Mouse (Mus musculus) adrenal gland, postnatal 10 days (tissue): ENCODE data around the gene Slc12a4. TPM values are rescaled to one million over a fixed set of nuclear protein-coding genes. Genes with fewer than 3 reads are reported as not detected.

Experiments
- DNase-seq: peaks from one replicate; pipeline ENCODE4 v3.0.0; 2021; ENCODE audit warnings: mixed read lengths
- total RNA-seq, 2 experiments: library from RNA; stranded (reverse); gene quantifications; 2 replicates each; pipeline ENCODE4 v1.2.3; 2021

The Slc12a4 gene
- total RNA-seq, 2 experiments from 2014 or later, result 30.5 to 33.7 TPM

DNA sequence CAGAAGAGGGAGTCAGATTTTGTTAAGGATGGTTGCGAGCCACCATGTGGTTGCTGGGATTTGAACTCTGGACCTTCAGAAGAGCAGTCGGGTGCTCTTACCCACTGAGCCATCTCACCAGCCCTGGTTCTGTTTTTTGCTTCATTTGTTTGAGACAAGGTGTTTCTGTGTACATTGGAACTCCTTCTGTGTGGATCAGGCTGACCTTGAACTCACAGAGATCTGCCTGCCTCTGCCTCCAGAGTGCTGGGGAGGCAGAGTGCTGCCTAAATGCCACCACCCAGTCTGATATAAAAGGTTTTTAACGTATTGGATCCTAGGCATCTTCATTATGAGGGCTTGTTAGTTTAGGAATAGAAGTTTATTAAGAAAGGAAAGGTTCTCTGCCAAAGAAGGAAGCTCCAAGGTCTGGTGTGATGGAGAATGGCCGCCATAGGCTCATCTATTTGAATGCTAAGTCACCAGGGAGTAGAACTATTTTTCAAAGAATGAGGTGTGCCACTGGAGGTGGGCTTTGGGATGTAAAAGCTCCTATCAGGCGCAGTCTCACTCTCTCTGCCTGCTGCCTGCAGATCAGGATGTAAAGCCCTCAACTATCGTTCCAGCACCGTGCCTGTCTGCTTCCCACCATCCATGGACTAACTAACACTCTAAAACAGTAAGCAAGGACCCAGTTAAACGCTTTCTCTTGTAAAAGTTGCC, 5.3 kb upstream of the Slc12a4 start:
- DNase-seq, result no peak

DNA sequence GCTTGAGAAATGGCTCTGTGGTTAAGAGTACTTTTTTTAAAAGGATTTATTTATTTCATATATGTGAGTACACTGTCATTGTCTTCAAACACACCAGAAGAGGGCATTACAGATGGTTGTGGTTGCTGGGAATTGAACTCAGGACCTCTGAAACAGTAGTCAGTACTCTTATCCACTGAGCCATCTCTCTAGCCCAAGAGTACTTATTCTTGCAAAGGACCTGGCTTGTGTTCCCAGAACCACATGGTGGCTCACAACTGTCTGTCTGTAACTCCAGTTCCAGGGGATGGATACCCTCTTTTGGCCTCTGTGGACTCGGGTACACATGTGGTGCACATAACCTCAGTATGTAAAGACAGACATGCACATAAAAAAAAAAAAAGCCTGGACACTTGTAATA, 3.5 kb upstream of the Slc12a4 start:
- DNase-seq, result no peak

DNA sequence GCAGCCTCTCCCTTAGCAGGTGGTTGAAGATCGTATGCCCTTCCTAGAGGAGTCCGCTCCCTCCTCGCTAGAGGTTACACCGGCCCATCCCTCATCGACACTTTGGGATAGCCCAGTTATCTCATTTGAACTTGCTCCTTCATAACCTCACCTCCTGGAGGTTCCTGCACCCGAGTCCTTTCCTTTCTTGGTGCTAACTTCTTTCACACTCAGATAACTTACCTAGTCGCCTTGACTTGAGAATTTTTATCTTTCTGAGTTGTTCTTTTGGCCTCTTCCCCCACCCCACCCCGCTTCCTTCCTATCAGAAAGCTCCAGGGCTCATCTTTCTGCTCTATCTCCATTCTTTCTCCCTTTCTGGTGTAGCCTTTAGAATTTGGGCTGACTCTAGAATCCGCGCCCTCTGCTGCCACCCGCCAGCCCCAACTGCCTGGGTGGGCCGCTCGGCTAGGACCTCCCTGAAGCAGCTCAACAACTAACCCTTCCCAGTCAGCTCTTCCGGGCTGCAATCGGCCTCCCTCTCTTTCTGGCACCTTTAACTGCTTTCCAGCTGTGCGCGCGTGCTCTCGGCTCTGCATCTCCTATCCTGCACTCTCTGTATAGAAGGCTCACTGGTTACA, 905 bp upstream of the Slc12a4 start:
- DNase-seq, result peak; percentile 42

DNA sequence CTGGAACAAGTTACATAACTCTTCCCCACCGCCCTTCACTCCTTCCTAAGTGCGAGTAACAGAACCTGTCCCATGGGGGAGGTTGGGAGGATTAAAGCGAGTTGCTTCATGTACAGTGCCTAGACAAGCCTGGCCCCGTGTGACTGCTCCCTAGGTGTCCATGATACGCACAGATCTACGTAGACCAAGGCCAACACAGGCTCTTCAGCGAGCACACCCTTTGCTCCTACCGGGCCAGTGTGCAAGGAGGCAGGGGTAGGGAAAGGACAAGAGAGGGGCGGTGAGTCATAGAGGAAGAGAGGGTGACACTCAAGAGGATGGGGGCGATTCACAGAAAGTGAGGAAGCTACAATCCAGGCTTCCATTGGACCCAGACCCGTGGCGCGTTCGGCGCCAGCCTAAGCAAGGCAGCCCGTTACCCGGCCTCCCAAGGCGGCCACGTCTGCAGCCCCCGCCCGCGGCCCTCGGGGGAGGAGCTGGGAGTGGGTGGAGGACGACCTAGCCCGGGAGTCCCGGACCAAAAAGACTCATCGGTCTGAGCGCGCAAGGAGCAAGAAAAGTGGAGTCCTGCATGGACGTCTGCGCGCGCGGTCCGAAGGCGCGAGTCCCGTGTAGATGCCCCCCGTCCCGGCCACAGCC, 512 bp downstream of the Slc12a4 start:
- DNase-seq, result peak; percentile 74

DNA sequence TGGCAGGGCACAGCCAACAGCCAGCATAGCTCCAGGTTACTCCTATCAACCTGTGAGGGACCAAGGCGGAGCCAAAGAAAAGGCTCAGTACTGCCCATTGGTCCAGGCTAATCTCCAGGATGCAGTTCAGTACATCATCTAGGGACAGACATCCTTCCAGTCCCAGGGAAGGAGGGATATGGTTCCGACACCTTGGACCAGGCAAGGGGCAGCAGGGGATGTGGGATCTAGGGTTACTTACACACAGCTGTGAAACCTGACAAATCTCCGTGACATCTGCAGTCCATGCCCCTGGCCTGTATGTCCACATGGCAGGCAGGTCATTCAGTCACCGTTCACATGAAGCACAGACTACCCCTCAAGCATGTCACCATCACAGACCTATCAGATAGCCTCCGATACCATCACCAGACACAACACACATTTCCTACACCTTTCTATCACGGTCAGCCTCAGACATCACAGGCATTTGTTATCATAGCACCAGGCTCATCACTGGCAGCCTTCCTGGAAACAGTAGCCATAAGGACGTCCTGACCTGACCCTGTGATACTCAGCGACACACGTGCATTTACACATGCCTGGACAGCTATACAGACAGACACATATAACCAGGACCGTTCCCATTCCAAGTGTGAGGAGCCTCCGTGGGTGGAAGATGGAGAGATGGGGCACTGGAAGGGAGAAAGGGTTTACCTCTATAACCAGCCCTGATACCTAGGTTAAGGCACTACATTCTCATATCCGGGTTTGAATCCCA, 1.2 kb downstream of the Slc12a4 start:
- DNase-seq, result no peak

DNA sequence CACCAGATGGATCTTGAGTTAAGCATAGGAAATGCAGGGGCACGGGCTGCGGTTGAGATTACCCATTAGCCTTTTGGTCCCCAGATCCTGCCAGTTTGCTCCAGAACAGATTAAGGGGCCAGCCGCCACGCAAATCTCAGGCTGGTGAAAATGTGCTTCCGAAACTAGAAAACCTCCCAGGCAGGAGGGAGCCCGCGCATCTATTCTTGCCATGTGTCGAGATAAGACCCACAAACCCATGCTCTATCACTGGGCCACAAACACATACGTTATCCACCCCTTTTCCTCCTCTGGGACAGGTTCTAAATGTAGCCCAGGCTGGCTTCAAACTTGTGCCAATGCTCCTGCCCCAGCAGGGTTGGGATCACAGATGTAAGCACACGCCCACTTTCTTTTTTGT, 4.4 kb downstream of the Slc12a4 start:
- DNase-seq, result no peak

DNA sequence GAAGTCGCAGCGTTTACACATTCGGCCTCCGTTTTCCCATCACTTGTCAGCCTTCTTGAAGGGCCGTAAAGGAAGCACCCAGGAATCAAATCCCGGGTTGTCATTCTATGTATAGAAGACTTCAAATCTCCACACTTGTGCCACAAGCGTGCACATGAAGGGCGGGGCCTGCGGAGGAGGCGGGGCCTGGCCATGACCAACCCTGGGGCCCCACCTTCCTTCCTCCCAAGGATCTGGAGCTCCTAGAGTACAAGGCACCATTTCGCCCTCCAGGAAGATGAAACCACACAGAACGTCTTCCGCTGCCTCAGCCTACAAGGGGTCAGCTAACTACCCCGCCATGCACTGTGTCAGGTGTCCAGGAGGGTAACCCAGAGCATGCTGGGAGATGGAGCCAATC, 4.8 kb downstream of the Slc12a4 start:
- DNase-seq, result no peak

DNA sequence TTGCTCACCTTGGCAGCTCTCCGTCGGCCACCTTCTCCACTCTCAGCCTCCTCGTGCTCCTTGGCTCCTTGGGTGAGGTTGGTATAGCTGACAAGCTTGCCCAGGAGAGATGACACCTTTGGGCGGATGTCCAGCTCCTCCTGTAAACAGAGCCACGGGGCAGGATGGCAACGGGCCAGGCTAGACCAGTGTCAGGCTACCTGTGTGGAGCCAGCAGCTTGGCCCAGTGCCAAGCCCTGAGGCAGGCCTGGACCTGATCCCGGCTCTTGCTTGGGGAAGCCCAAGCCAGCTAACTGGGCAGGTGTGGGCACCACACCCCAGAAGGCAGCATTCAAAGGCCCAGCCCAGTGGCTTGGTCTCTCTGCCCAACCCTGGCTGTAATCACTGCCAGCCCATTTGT, 6.5 kb downstream of the Slc12a4 start:
- peak; percentile 59 for DNase-seq

DNA sequence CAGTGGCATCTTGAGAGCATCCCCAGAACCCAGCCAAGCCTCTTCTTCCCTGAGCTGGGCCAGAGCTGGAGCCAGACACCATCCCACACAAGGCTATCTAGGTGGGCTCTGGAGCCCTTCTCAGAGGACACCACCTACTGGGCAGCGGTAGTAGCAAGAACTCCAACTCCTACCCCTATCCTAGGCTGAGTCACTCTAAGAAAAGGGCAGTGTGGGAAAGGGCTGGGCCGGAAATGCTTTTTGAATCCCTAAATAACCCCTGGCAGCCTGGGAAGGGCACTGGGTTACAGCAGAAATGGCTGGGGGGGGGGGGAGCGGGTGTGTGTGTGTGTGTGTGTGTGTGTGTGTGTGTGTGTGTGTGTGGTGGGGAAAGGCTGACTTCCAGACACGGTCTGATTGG, 8.1 kb downstream of the Slc12a4 start:
- peak; percentile 56 for DNase-seq

DNA sequence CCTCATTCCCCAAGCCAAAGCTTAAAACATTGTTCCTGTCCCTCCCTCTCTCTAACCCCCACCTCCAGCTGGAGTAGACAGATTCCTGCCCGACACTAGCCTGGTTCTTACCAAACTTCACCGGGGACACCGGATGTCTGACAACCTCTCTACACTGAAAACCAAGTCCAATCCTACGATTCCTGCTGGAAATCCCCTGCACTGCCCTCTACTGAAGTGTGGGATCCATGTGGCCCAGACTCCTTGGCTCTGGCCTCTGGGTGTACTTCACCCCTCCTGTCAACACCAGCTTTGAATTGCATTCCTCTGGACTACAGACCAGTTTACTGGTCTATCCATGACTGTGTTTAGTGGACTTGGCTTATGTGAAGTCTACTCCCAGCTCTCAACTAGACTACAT, 9.3 kb downstream of the Slc12a4 start:
- no peak for DNase-seq

DNA sequence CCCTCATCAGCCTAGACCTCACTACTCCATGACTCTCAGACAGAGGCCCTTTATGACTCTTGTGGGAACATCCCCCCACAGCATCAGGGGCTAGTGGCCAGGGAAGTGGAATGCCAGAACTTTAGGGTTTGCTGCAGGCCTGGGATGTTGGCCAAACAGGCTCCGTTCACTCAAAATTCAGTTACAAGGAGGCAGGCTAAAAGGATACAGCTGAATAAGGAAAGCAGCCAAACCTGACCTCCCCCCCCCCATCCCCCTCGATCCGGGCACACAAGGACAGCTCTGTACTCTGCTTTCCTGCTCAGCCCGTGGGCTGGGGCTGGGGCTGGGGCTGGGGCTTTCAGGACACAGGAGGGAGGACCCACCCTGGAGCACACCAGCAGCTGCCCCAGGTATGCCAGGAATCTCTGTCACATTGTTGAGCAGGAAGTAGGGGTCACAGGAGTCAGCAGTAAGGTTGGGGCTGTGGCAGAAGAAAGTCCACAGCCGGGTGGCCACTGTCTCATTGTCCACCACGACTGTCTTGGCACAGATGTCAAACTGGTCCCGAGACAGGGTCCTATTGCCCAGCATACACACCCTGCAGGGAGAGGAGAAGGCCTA, 14.7 kb downstream of the Slc12a4 start:
- DNase-seq, result peak; percentile 32

DNA sequence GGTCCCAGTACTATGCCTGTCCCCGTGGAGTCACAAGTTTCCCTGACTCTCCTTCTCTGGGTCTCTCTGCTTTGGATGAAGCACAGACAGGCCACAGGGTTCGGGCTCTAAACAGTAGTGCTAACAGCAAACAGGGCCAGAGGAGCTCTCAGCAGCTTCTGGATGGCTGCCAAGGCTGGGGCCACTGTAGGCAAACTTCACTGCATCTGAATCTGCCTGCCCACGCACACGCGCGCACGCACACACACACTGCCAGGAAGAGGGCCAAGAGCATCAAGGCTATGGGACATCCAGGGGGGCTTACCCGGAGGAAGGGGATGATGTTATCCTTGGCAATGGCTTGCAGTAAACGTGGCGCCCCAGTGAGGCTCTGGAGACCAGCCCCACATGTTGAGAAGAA, 16.5 kb downstream of the Slc12a4 start:
- DNase-seq, result peak; percentile 76

DNA sequence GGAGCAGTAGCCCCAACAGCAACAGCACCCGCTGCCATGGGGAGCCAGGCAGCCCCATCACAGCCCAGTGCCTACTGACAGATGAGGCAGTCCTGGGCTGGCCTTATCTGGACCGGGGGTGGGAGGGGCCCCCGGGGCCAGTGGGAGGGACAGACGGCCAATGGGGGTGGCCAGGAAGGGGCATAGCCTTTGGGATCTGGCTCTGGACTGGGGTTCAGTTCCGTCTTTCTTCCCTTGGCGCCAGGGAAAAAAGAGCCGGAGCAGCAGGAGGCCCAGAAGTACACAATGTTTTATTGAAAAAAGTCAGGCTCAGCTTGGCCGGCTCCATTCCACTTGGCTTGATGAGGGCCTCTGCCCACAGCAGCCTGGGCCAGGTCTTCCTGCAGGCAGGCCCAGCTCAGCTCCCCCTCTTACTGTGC, 22.6 kb downstream of the Slc12a4 start, which contains the start of gene Lcat:
Lcat (minus strand) TSS at position 62 of the 419 bp plus-strand sequence.
- DNase-seq, result peak; percentile 43

DNA sequence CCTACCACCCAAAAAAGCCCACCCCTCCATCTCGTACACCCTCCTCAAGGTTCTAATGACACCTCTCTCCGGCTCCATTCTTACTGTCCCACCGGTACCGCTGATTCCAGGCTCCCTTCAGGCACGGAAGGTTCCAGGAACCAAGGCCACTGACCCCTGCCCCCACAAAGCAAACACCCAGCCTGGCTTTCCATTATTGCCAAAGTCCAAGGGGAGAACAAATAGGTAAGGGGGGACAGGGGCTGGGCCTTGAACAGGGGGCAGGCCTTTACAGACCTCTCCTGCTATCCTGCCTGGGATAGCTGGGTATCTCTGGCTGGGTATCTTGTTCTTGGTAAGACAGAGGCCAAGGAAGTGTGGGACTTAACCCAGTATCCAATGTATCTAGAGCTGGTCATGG, 23.4 kb downstream of the Slc12a4 start:
- no peak for DNase-seq

DNA sequence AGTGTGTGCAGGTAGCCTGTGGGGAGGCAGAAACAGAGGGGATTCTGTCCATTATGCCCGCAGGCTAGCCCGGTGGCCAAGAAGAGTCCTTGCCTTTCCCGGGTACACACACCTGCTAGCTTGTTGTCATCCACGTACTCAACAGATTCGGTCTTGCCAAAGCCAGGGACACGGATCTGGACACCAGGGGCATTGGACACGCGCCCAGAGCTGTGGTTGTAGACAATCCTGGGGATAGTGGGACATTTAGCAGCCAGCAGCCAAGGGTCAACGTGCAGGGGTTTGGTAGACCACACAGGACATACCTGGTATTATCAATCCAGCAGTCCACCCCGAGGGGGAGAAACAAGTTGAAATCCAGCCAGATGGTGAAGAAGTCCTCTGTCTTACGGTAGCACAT, 23.9 kb downstream of the Slc12a4 start:
- DNase-seq, result no peak

DNA sequence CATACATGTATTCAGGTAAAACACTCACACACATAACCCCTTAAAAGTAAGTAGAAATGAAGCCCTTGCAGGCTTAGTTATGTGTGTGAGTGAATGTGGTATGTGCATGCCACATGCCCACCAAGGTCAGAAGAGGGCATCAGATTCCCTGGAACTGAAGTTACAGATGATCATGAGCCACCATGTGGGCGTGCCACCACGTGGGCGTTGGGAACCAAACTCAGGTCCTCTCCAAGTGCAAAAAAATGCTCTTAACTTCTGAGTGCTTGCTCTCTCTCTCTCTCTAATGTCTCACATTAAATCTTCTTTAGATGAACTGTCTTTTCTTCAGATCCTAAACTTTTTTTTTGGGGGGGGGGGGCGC, 27.6 kb downstream of the Slc12a4 start, which contains the start of gene Psmb10:
Psmb10 (minus strand) TSS at position 139 of the 364 bp plus-strand sequence.
- DNase-seq, result peak; percentile 60

DNA sequence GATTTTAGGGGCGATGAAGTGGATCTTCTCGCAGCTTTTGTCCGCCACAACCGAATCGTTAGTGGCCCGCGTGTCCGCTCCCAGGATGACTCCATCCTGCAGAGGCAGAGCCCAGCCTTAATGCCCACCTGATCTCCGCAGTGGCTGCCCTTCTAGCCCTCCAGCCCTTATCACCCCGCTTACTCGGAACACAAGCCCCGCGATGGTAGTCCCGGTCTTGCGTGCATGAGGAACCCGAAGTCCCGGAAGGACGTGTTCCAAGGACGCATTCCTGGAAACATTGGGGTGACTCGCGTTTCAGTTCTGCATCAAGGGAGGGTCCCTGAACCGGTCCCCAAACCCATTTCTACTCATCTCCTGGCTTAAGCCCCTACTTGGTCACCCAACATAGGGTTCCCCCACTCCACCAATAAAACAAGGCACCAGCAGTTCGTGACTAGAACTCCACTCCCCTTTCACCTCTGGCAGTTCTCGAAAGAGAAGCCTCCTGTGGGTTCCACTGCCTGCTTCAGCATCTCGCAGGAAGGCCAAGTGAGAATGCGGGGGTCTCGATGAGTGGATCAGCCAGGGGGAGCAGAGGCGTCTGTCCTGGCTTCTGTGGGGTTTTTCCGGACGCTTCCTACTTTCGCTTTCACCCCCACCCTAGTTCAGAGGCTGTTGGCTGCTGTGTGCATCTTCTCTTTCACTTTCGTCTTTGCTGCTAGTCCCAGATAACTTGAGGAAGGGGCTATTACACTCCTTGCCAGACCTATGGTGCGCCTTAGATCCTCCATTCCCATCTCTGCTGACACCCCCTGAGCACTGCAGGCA, 28.2 kb downstream of the Slc12a4 start:
- peak; percentile 69 for DNase-seq

DNA sequence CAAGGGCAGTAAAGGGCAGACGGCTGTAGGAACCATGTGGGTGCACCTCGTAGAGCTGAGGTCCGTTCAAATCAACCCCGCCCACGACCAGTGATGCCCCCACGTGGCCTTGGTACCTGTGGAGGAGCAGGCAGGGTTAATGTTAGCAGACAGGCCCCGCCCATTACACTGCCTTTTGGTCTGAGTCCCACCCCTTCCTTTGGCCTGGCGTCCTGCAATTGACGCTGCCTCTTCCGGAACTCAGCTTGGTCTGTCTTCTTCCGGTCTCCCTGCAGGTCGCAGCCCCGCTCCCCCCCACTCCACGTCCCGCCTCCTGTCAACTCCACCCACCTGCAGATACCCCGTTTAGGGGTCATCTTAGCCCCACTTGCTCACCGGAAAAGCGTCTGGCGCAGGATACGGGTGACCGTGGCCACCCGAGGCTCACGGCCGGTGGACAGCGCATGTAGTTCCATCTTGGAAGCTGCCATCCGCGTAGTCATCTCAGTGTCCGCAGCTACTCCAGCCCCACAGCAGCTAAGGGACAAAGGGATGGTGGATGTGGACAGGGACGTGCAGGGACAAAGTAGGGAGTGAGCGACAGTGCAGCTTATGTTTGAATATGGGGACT, 28.9 kb downstream of the Slc12a4 start:
- DNase-seq, result peak; percentile 92

DNA sequence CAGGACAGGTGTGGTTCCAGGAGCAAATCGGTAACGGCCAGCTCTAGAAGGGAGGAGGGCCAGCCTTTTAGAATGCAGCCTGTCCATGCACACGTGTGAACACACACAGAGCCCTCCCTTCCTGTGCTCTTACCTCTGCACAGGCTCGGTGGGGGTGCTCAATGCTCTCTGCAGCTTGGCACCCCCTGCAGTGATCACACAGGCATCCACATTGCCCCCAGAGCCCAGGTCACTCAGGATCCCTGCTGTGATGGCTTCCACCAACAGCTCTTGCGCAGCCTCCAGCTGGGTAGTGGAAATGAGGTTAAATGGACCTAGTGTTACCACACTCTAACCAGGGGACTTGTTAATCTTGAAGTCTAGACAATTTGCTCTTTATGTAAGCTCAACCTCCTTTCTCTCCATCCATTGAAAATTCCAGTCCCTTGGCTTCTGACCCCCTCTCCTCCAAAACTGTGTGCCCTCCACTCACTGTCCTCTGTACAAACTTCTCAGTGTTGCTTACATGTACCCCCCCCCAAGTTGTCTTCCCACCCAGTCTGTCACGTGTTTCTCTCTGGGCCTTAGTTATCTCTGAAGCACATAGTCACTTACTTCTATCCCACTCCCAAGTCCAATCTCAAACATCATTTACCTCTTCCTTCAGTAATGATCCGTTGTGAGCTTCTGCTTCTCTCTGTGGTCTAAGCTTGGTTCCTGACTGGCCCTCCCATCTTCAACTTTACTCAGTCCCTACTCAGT, 29.9 kb downstream of the Slc12a4 start:
- no peak for DNase-seq

DNA sequence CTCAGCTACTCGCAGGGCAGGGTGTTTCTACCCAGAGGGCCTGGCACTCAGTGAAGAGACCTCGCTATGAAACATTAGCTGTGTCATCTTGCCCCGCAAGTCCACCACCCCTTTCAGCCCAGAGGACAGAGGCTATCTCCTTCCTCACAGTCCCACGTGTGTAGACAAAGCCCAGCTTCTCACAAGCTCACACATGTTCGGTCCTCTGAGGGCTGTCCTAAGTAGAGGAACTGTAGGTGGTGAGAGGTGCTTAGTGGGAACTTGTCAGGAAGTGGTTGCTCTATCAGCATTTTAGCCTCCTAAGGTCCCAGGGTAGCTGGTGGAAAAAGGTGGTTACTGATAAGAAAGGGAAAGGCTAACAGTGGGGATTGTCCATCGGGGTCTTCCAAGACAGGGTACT, 30.8 kb downstream of the Slc12a4 start:
- DNase-seq, result no peak
